Comparison of ENCODE assay signal across 8 mouse cellular contexts in the genomic region with DNA sequence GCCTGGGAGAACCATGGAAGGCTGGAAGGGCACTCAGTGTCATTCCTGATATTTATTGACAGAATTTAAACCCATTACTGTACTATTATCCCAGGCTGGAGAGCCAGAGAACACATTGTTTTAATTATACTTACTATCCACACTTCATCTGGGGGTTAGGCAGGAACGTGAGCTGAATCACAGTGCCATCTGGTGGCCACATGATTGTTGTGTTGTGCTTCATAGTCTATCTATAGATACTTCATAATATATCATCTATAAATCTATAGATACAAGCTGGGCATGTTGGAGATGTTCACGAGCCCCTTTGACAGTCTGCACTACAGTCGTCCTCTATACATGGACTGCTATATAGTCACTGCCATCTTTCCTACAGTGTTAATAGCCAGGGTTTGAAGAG. TPM values are rescaled to one million over a fixed set of nuclear protein-coding genes. Genes with fewer than 3 reads are reported as not detected.
DNase-seq lines count a peak whose midpoint lies in the region; ATAC-seq lines count a peak whose summit lies in the region.

No protein-coding gene starts in this region.

- 24% methylated on average over 3 of the region's 3 CpGs for WGBS in heart, embryonic 11.5 days (ENCODE audit: insufficient replicate concordance)

- no peak overlapping the region for H3K4me3 ChIP-seq in heart, embryonic 11.5 days (ENCODE audit: low read depth, low read length)

- no peaks in the 10 kb centered on the region for H3K36me3 ChIP-seq in heart, embryonic 11.5 days (ENCODE audit: control insufficient read depth, insufficient read depth, low read length)

- H3K4me2 ChIP-seq in heart, embryonic 11.5 days = no peak overlapping the region

- intact Hi-C loops in heart, postnatal 10 days (cut with DNase I) = loop anchor here (1.0 to 5.0 kb wide), 4 partner anchors 85 to 320 kb away; no protein-coding TSS in a partner anchor

- H3K27ac ChIP-seq in heart, embryonic 11.5 days (ENCODE audit: low read depth, low read length) = no peak overlapping the region

- no peak overlapping the region for H3K9ac ChIP-seq in heart, embryonic 11.5 days (ENCODE audit: low read depth, low read length)

- no peaks in the 10 kb centered on the region for H3K27me3 ChIP-seq in heart, embryonic 11.5 days (ENCODE audit: control insufficient read depth, insufficient read depth, low read length)

- no peak for ATAC-seq in heart, embryonic 11.5 days (replicated peaks; ENCODE audit: insufficient number of reproducible peaks, low FRiP score, low TSS enrichment)
- peak; percentile 50 for ATAC-seq in granulocyte monocyte progenitor cell, adult 5-6 weeks (replicated peaks; ENCODE audit: poor library complexity, severe bottlenecking)

- no peaks in the 10 kb centered on the region for H3K4me1 ChIP-seq in heart, embryonic 11.5 days (ENCODE audit: control insufficient read depth, insufficient read depth, low read length)

- DNase-seq in heart, postnatal 10 days = peak; percentile 51 to 68
- DNase-seq in urinary bladder, postnatal 36 days (ENCODE audit: low spot score in 2 of 2) = peak; percentile 18 to 42
- no peak for DNase-seq in urinary bladder, postnatal 4 days (ENCODE audit: low spot score in 2 of 2)
- peak; percentile 48 to 78 for DNase-seq in cerebellum, postnatal 25 days
- DNase-seq in lung, adult 18-20 months = peak; percentile 33 to 50
- peak; percentile 42 to 75 for DNase-seq in spleen, postnatal 4 days (ENCODE audit: low spot score in 2 of 2)

- no peaks in the 10 kb centered on the region for H3K9me3 ChIP-seq in heart, embryonic 11.5 days (replicated peaks; ENCODE audit: control insufficient read depth, low read length)

RNA-seq across cellular contexts. Expression of a gene that starts 51.4 kb away (rescaled TPM):
- total RNA-seq in heart, postnatal 10 days (2021) = 10 to 100 TPM; 34.9 to 35.6 TPM
- 7.8 and 9.1 TPM in 2 replicates for polyA plus RNA-seq in heart, embryonic 11.5 days (2014; fragmentation: Nextera tagmentation; extraction: Ambion mirVana)
- total RNA-seq in granulocyte monocyte progenitor cell, adult 5-6 weeks (2014; fragmentation: Nextera tagmentation) = 136 and 157 TPM in 2 replicates
- 193 and 259 TPM in 2 replicates for total RNA-seq in granulocyte monocyte progenitor cell, adult 5-6 weeks (2017)

Comparison
In these comparisons a context has a peak if more than half of its experiments do, and no peak if none do; other contexts are left out.
1. DNase-seq: peak in heart, postnatal 10 days (2 of 2), urinary bladder, postnatal 36 days (2 of 2), cerebellum, postnatal 25 days (2 of 2), lung, adult 18-20 months (2 of 2) and spleen, postnatal 4 days (2 of 2); none in urinary bladder, postnatal 4 days (0 of 2).